Mouse (Mus musculus) stomach, postnatal 0 days (tissue): ENCODE measurements around the gene Opcml.

Experiments
- CTCF ChIP-seq: IDR thresholded peaks from 2 replicates; pipeline ENCODE4 v1.5.1; 2016; ENCODE audit warnings: antibody characterized with exemption, low read depth, mild to moderate bottlenecking, moderate library complexity
- EP300 ChIP-seq: optimal IDR thresholded peaks from 2 replicates; pipeline ENCODE3; 2016; ENCODE audit warnings: antibody characterized with exemption

DNA sequence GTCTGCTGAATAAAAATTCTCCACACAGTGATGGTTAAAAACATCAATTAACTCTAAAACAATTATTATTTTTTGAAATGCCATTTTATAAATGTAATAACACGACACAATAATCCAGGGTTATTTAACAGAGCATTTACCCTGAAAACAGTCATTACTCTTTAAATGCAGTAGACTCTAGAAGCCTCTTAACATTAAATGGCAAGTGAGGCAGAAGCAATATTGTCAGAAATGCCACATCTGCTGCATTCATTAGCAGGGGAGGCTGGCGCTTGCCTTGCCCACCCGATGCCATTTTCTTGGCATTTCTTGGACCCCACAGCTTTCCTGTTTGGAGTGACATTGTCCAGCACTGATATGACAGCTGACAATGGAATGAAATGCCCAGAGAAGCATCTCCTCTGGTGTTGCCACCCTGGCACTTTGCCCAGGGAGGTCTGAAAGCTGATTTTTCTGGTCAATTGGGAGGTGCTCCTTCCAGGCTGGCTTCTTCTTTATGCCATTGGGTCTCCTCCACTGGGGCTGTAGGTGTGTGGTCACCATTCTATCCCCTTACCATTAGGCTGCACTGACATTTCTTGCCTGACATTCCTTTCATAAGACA is 649.7 kb downstream of the Opcml start:
- TF ChIP-seq CTCF = no peak
- TF ChIP-seq EP300 = no peak
